Mouse (Mus musculus) telencephalon, adult 2 months (tissue): ENCODE results near the gene Gpnmb.

ENCODE experiments used
- DNase-seq: peaks from one replicate; pipeline ENCODE4 v3.0.0-alpha.2; 2011; ENCODE audit warnings: low read depth, low spot score

Gpnmb gene

DNA sequence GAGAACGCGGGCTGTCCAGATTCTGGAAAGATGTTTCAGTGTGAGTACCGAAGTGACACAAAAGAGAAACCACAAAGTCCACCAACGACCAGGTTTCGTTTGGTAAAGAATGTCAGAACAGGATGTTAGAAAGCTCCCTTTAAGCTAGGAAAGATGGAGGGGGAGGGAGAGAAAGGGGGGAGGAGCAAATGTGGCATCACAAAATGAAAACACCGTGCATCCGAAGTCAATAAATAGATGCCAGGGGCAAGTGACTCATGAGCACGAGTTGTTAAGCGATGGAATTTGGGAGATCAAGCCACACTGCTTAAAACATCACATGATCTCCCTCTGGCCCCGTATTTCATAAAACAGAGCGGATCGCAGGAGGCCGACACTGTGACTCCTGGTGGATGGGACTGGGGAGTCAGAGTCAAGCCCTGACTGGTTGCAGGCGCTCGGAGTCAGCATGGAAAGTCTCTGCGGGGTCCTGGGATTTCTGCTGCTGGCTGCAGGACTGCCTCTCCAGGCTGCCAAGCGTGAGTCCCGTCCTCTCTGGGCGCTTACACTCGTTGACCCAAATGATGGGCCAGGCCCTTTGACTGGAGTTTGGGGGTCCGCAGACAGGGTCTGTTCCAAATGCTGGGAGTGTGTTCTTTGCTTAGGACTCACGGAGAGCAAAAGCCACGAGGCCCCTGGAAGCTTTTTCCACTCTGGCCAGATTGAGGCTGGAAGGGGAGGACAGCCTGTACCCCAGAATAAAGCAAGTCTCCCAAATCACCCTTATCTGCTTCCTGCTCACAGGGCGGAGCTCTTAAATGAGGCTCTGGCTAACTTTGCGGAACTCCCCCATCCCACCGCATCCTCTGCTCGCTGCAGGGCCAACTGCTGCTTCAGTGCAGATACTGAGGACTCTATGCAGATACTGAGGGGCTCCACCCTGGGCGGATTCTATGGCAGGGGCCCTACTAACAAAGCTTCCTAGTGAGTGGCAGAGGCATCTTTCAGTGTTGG is at the start of gene Gpnmb:
Gpnmb (plus strand) TSS at position 272 of the 993 bp plus-strand sequence.
- DNase-seq = no peak

- no peak for DNase-seq
These were observed 46.4 kb upstream of the Gpnmb start for GRCm38 (mm10) chr6:48989971-48990370.

DNA sequence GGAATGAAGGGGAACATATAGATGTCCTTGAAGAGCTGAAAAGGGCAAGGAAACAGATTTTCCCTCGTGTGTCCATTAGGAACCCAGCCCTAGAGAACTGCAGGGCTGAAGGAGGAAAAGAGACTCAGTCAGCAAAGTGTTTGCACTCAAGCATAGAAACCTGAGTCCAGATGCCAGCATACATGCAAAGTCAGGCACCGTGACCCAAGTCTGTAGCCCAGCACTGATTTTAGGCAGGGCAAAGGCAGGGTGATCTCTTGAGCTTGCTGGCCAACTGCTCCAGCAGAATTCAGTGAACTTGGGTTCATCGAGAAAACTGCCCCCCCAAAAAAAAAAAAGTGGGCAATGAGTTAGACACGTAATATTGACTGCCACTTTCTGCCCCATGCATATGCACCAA is 44.4 kb upstream of the Gpnmb start:
- no peak for DNase-seq

- no peak for DNase-seq
These were observed 38.2 kb upstream of the Gpnmb start for GRCm38 (mm10) chr6:48998186-48998585.

GRCm38 (mm10) chr6:48998796-48999195 is 37.5 kb upstream of the Gpnmb start:
- no peak for DNase-seq

DNA sequence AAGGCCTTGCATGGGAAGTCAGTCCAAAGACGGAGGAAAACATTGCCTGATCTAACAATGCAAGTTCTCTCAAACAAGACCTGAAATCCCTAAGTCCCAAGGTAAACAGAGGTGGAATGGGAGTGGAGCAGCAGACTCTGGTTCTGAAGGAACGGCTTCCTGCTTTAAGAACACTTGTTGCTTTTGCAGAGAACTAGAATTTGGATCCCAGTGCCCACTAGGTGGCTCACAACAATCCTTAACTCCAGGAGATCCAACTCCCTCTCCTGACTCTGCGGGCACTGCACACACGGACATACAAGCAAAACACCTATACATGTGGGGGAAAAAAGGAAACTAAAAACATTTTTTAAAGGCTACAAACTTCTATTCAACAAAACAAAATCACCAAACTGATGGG is 33.0 kb upstream of the Gpnmb start:
- no peak for DNase-seq

- DNase-seq = peak; percentile 38
These were observed 28.4 kb upstream of the Gpnmb start for GRCm38 (mm10) chr6:49007981-49008380.

DNA sequence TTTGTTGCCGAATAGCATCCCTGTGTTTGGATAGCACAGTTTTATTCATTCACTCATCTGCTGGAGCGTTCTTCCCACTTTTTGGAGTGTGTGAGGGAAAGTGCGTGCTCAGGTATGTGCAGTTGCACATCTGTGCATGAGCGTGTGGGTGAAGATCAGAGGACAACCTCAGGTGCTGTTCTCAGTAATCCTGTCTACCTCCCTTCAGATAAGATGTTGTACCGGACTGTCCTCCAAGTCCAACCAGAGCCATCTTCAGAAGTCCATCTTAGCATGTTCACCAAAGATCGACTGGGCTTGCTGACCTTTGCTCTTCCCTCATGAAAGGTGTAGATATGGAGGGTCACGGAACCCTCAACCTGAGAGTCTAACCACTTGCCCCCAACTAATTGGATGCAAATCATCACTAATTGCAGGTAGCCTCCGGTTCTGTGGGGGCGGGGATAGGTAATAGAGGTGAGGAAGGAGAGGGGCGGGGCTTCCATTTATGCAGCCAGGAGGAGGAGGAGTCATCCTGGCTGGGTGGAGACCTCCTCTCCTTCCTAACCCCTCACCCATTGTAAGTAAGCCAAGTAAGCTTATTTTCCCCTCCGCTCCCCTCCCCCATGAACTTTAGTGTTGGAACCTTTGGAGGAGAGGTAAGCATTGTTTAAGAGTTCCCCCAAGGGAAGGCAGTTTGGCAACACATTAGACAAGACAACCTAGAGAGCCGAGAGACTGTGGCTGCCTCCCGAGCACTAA is 27.8 kb upstream of the Gpnmb start:
- no peak for DNase-seq

DNA sequence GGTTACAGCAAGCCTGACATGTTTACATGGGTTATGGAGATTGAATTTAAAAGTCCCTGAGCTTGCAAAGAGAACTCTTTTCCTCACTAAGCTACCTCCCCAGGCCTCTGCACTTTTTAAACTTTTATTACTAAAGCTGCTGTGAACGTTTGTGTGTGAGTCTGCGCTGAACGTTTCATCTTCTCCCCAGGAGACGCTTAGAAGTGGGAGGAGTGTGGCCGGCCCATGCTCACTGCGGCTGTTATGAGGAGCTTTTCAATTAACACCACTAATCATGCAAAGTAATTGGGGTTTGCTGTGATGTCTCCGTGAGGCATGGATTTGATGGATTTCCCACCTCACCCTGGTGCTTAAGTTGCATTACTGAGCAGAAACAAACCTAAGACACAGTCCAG is 27.2 kb upstream of the Gpnmb start:
- DNase-seq = no peak

DNA sequence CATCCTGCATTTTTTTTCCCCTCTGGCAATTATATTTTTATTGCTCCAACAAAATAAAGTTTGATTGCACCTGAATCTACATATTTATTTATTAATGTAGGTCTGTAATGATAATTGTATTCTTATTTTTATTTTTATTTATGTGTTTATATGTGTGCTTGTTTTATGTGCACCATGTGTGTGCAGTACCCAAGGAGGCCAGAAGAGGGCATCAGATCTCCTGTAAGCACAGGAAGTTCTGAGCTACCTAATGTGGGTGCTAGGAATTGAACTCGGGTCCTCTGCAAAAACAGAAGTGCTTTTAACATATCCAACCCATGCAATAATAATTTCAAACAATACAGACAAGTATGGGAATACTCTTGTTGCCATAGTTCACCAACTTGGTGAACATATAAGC is 26.7 kb upstream of the Gpnmb start:
- no peak for DNase-seq

DNA sequence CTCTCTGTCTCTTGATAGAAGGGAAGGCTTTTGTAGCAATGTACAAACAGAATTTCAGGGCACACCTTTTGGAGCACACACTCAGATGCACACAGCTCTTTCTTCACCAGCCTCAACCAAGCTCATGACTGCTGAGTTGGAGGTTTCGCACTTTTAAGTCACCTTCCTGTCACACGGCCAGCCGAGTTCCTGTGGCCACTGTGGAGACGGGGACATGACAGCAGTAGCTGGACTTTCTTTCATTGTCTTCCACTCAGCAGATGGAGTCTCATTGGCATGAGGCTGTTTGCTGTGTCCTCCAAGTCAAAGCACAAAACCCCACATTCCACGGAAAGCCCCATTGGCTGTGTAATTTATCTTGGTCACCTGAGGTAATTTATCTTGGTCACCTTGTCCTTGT is 25.2 kb upstream of the Gpnmb start:
- no peak for DNase-seq

GRCm38 (mm10) chr6:49013023-49013422 is 23.3 kb upstream of the Gpnmb start:
- no peak for DNase-seq

DNA sequence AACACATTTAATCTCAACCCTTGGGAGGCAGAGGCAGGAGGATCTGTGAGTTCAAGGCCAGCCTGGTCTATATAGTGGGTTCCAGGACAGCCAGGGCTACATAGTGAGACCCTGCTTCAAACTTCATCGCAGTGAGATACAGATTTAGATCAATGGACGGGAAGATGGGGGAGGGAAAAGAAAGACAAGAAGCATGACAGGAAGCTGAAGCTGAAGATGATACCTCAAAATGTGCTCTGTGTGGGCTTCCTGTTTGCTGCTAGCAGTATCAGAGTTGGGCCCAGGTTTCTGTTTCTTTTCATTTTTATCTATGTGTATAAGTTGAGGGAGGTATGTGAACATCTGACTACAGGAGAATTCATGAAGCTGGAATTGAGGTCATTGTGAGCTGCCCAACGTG is 22.9 kb upstream of the Gpnmb start:
- DNase-seq = no peak

- DNase-seq = no peak
These were observed 19.2 kb upstream of the Gpnmb start for GRCm38 (mm10) chr6:49017150-49017549.

- DNase-seq = no peak
These were observed 17.0 kb upstream of the Gpnmb start for GRCm38 (mm10) chr6:49019341-49019740.

DNA sequence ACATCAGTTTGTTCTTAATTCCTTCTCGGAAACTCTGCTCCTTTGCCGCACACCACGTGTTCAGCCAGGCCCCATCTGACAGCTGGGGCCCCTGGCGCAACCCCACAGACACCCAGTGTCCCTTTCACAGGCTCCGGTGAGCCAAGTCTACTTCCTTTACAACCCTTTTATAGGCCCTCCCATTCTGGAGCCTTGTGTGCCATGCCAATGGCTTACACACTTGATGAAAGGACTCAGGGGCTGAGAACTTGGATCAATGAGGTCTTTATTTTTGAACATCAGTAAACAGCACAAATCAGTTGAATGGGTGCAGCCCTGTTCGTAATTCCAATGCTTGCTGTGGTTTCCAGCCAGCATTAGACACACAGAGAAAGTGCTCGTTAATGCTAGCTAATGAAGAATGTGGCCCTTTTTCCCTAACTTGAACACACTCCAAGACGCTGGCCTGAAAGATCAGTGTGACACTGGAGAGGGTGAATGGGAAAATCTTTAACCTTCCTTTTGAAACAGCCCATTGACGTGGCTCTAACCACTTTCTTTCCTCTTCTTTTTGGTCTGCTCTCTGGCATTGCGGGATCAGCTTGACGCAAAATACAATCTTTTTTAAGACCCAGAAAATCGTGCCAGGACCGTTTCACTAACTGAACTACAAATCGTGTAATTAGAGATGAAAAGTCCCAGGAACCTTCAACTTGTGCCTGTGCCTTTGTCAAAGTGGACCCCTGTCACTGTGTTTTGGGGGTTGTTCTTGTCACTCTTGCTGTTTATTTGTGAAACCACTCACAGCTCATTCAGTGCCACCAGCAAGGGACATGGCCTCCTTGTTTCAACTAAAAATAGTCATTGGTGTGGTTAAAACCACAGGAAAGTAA is 15.0 kb upstream of the Gpnmb start:
- DNase-seq = no peak

- DNase-seq = no peak
These were observed 14.0 kb upstream of the Gpnmb start for GRCm38 (mm10) chr6:49022384-49022783.

GRCm38 (mm10) chr6:49023315-49023714 is 13.0 kb upstream of the Gpnmb start:
- no peak for DNase-seq

GRCm38 (mm10) chr6:49025290-49025689 is 11.1 kb upstream of the Gpnmb start:
- DNase-seq = no peak

GRCm38 (mm10) chr6:49026496-49026895 is 9.8 kb upstream of the Gpnmb start:
- no peak for DNase-seq

GRCm38 (mm10) chr6:49028019-49028418 is 8.3 kb upstream of the Gpnmb start:
- no peak for DNase-seq

DNA sequence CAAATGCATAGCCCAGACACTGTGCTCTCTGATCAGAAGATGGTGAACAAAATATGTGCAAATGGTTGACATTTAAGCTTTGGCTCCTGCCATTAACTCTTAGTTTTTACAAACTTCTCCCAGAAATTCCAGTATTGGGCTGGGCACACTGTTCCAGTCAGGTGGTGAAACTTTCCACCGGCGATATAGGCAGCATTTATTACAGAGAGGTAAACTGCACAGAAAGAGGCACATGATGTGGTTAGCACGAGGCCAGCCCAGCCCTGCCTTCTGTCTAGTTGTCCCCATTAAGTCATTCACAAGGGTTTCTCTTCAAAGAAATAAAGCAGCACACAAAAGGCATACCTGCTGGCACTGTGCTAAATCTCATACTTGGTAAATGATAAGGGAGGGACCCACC is 7.6 kb upstream of the Gpnmb start:
- DNase-seq = no peak
